Mouse (Mus musculus) kidney, embryonic 15.5 days (tissue): ENCODE data around the gene Atg10. TPM values are rescaled to one million over a fixed set of nuclear protein-coding genes. Genes with fewer than 3 reads are reported as not detected.
A peak's percentile ranks its signal among the peaks of the same experiment; 100 is the strongest.

Source experiments
- ATAC-seq: fragments of 200-750 bp; cut with Nextera tagmentation; replicated peaks from 2 replicates; pipeline ENCODE4 v1.8.0; 2017; ENCODE audit warnings: moderate TSS enrichment; ENCODE audit not compliant: low FRiP score
- H3K27ac ChIP-seq: fragments of 300-500 bp; sonication (generic); 2 replicates; pipeline ENCODE4 v1.5.1; 2015; ENCODE audit warnings: mild to moderate bottlenecking, inconsistent platforms
- H3K27me3 ChIP-seq: fragments of 300-500 bp; sonication (generic); 2 replicates; pipeline ENCODE4 v1.6.1; 2015; ENCODE audit warnings: inconsistent platforms
- H3K36me3 ChIP-seq: fragments of 300-500 bp; sonication (generic); 2 replicates; pipeline ENCODE4 v1.6.1; 2015; ENCODE audit warnings: inconsistent platforms
- H3K4me1 ChIP-seq: fragments of 300-500 bp; sonication (generic); 2 replicates; pipeline ENCODE4 v1.6.1; 2015; ENCODE audit warnings: inconsistent platforms
- H3K4me2 ChIP-seq: fragments of 300-500 bp; sonication (generic); 2 replicates; pipeline ENCODE4 v1.6.1; 2015; ENCODE audit warnings: moderate library complexity, mild to moderate bottlenecking, inconsistent platforms
- H3K4me3 ChIP-seq: fragments of 300-500 bp; sonication (generic); replicated peaks from 2 replicates; pipeline ENCODE4 v1.5.1; 2015; ENCODE audit warnings: mild to moderate bottlenecking, inconsistent platforms
- H3K9ac ChIP-seq: fragments of 300-500 bp; sonication (generic); 2 replicates; pipeline ENCODE4 v1.6.1; 2015; ENCODE audit warnings: mild to moderate bottlenecking, inconsistent platforms
- H3K9me3 ChIP-seq: fragments of 300-500 bp; sonication (generic); replicated peaks from 2 replicates; pipeline ENCODE4 v1.6.1; 2016; ENCODE audit warnings: inconsistent platforms
- WGBS: fragments of 180-500 bp; shearing (Covaris S2); methylation state at CpG from one replicate; pipeline ENCODE4 v1.1.7; 2015; ENCODE audit warnings: mixed read lengths; 5-methylcytosine and 5-hydroxymethylcytosine counted together
- polyA plus RNA-seq: library from polyadenylated mRNA; unstranded; fragments of >200 nt; fragmentation: Nextera tagmentation; extraction: Ambion mirVana; gene quantifications from 2 replicates; pipeline ENCODE4 v1.2.1, GENCODE M21; 2015

The Atg10 gene
- polyA plus RNA-seq, 1 experiment from 2014 or later: 12.6 TPM

DNA sequence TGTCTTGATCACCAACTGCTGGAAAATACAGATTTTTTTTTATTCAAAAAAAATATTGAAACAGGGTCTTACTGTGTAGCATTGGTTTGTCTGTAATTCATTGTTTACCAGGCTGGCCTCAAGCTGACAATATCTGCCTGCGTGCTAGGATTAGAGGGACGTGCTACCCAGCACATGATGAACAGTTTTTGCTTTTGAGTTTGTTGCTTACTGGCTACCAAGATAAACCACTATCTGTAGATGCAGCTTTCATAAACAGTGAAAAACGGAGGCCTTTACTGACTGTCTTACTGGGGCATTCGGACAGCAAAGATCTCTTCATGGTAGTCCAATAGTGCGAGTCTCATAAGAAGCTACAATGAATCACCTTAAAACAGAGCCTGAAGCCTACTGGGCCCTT lies 333.7 kb downstream of the Atg10 start:
- H3K4me2 ChIP-seq: no peak overlapping the region
- H3K4me3 ChIP-seq: no peak overlapping the region
- no peak for ATAC-seq
- no peaks in the 10 kb centered on the region for H3K27me3 ChIP-seq
- no peak overlapping the region for H3K27ac ChIP-seq
- H3K9me3 ChIP-seq: no peaks in the 10 kb centered on the region
- peaks cover 6% of the 10 kb centered on the region; the same call in 1 of the 2 replicates for H3K4me1 ChIP-seq
- no peaks in the 10 kb centered on the region for H3K36me3 ChIP-seq
- 90% methylated on average over 5 of the region's 5 CpGs for WGBS
- no peak overlapping the region for H3K9ac ChIP-seq

DNA sequence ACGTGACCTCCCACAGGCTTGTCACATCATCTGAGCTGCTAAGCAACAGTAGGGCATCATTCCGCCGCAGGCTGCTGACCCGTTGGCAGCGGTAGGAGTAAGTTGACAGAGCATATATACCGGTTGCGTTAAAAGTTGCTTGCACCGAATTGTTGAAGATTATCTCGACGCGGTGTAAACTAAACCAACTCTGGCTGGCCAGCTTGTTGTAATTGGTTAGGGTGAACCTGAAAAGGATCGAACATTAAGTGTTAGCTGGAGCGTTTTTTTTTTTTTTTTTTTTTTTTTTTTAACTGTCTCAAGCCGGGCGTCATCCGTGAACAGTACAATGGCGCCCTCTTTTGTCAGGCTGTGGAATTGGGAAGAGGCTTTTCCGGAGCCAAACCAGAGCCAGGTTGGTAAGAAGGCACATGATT lies 337.2 kb downstream of the Atg10 start:
- under 1% methylated on average over 18 of the region's 18 CpGs for WGBS
- peak; percentile 74 for ATAC-seq
- Histone ChIP-seq H3K36me3 (no peaks in the 10 kb centered on the region), H3K9me3 (no peaks in the 10 kb centered on the region), H3K4me2 (peak overlapping the region; percentile 66), H3K9ac (0 out of 2 replicates have a peak overlapping the region, but pooled peaks have one; percentile 3), H3K4me3 (peak overlapping the region; percentile 45), H3K27me3 (no peaks in the 10 kb centered on the region), H3K27ac (no peak overlapping the region), H3K4me1 (peaks cover 6% of the 10 kb centered on the region; the same call in 1 of the 2 replicates)

DNA sequence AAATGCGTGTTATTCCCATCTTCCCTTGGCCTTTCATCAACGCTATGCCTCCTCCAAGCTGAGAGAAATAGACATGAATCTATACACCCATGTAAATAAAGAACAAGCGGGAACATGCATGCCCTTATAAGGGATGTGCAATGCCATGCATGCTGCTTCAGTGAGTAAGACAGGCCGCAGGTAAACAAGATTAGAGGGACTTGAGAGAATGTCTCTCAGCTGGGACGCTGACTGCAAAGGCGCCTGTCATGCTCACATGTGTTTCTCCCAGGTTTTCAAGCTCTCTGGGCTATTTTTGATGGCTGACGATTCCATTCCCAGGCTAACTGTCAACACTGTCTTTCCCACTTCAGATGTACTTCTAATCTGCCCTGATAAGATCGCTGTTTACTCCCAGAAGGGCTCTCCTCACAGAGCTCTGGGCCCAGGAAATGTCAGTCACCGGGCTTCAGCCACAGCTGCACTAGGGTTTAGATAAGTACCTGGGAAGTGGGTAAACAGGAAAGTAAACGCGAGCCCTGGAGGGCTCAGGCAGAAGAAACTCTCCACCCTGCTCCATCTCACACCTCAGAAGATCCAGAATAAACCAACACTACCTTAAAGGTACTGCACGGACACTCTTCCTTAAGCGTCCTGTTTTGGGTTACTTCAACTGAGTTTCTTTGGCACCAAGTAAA lies 337.8 kb downstream of the Atg10 start:
- Histone ChIP-seq H3K36me3 (no peaks in the 10 kb centered on the region), H3K27ac (no peak overlapping the region), H3K4me2 (peak overlapping the region; percentile 66), H3K4me1 (peaks cover 6% of the 10 kb centered on the region; the same call in 1 of the 2 replicates), H3K9me3 (no peaks in the 10 kb centered on the region), H3K9ac (0 out of 2 replicates have a peak overlapping the region, but pooled peaks have one; percentile 3), H3K27me3 (no peaks in the 10 kb centered on the region), H3K4me3 (peak overlapping the region; percentile 45)
- 47% methylated on average over 13 of the region's 13 CpGs for WGBS
- peak; percentile 30; the same call in 1 of the 2 replicates for ATAC-seq

Other genes with a start within 250 kb of the Atg10 start
- gene Ssbp2, start 236.3 kb upstream of the Atg10 start, polyA plus RNA-seq: 123 and 125 TPM in 2 replicates